Comparison of ENCODE assay signal across 8 mouse cellular contexts in genomic region chr7:89841670-89842403, GRCm38 (mm10).
A peak's percentile ranks its signal among the peaks of the same experiment; 100 is the strongest.
DNase-seq lines count a peak whose midpoint lies in the region; ATAC-seq and TF ChIP-seq lines count a peak whose summit lies in the region.

No protein-coding gene starts in this region.

- TF ChIP-seq EP300 in heart, postnatal 0 days (IDR thresholded peaks at IDR 0.05; ENCODE audit: low read depth), result no peak
- no peak for TF ChIP-seq EP300 in liver, embryonic 14.5 days (IDR thresholded peaks at IDR 0.05; ENCODE audit: low read depth)

- peak; percentile 88 for TF ChIP-seq CTCF in heart, postnatal 0 days (IDR thresholded peaks at IDR 0.05; ENCODE audit: low read depth)
- peak; percentile 70 for TF ChIP-seq CTCF in liver, embryonic 14.5 days (IDR thresholded peaks at IDR 0.05; ENCODE audit: low read depth)
- peak; percentile 14; the same call in 1 of the 2 replicates for TF ChIP-seq CTCF in testis, adult 2 months (IDR thresholded peaks at IDR 0.05; ENCODE audit: control insufficient read depth, insufficient read depth, insufficient replicate concordance, low read depth, low read length)

- DNase-seq in brain, embryonic 18.5 days (ENCODE audit: low read depth, low spot score), result peak; percentile 78
- DNase-seq in forebrain, embryonic 11.5 days (ENCODE audit: low spot score), result peak; percentile 88
- peak; percentile 75 for DNase-seq in heart, postnatal 0 days (ENCODE audit: low spot score)
- peak; percentile 90 for DNase-seq in kidney, postnatal 14 days
- peak; percentile 37 to 38 (median 38) for DNase-seq in liver, embryonic 14.5 days (ENCODE audit: low read depth in 3 of 3, low spot score in 3 of 3)

- peaks cover 4% of the 10 kb centered on the region; the same call in 1 of the 2 replicates for H3K4me1 ChIP-seq in forebrain, embryonic 11.5 days (replicated peaks; ENCODE audit: control insufficient read depth, insufficient read depth, low read length)
- H3K4me1 ChIP-seq in heart, postnatal 0 days (ENCODE audit: control insufficient read depth, insufficient read depth), result peaks cover 9% of the 10 kb centered on the region; the same call in 1 of the 2 replicates
- no peaks in the 10 kb centered on the region for H3K4me1 ChIP-seq in liver, embryonic 14.5 days (replicated peaks; ENCODE audit: control insufficient read depth in 2 of 2, insufficient read depth in 2 of 2, low read length in 1 of 2)
- no peaks in the 10 kb centered on the region for H3K4me1 ChIP-seq in neural tube, embryonic 13.5 days (replicated peaks)
- H3K4me1 ChIP-seq in testis, adult 2 months (ENCODE audit: control insufficient read depth, insufficient read depth, low read length), result peaks cover 5% of the 10 kb centered on the region

- peak; percentile 67 for ATAC-seq in CD4-positive, CD25-positive, alpha-beta regulatory T cell, adult 4 months
- ATAC-seq in forebrain, embryonic 11.5 days (replicated peaks; ENCODE audit: low FRiP score), result peak; percentile 89
- 0 out of 2 replicates have a peak, but pooled peaks have one; percentile 32 for ATAC-seq in heart, postnatal 0 days (ENCODE audit: insufficient read depth, low read depth)
- ATAC-seq in liver, embryonic 14.5 days (ENCODE audit: insufficient read depth), result no peak
- peak; percentile 86 for ATAC-seq in neural tube, embryonic 13.5 days (ENCODE audit: low read depth)

- no peak for TF ChIP-seq POLR2A in testis, adult 2 months (IDR thresholded peaks at IDR 0.05; ENCODE audit: control insufficient read depth, low read depth, low read length)

- H3K4me3 ChIP-seq in forebrain, embryonic 11.5 days (ENCODE audit: low read depth, low read length), result no peak overlapping the region
- H3K4me3 ChIP-seq in heart, postnatal 0 days (ENCODE audit: low read depth, low read length), result no peak overlapping the region
- no peak overlapping the region for H3K4me3 ChIP-seq in liver, embryonic 14.5 days (ENCODE audit: insufficient read depth in 1 of 2, low read depth in 2 of 2, low read length in 2 of 2)
- H3K4me3 ChIP-seq in neural tube, embryonic 13.5 days, result no peak overlapping the region
- H3K4me3 ChIP-seq in testis, adult 2 months (ENCODE audit: control insufficient read depth, low read depth, low read length), result no peak overlapping the region

- no peak overlapping the region for H3K4me2 ChIP-seq in forebrain, embryonic 11.5 days (ENCODE audit: low read depth, low read length, severe bottlenecking)
- peak overlapping the region; percentile 33; the same call in 1 of the 2 replicates for H3K4me2 ChIP-seq in heart, postnatal 0 days (ENCODE audit: low read depth, low read length)
- no peak overlapping the region for H3K4me2 ChIP-seq in liver, embryonic 14.5 days (ENCODE audit: low read depth)
- H3K4me2 ChIP-seq in neural tube, embryonic 13.5 days, result no peak overlapping the region

- no peaks in the 10 kb centered on the region for H3K9me3 ChIP-seq in forebrain, embryonic 11.5 days (ENCODE audit: control insufficient read depth, low read length)
- H3K9me3 ChIP-seq in heart, postnatal 0 days (replicated peaks; ENCODE audit: control insufficient read depth, low read length), result no peaks in the 10 kb centered on the region
- H3K9me3 ChIP-seq in liver, embryonic 14.5 days (ENCODE audit: control insufficient read depth, low read length), result no peaks in the 10 kb centered on the region
- no peaks in the 10 kb centered on the region for H3K9me3 ChIP-seq in neural tube, embryonic 13.5 days

- H3K36me3 ChIP-seq in forebrain, embryonic 11.5 days (ENCODE audit: control insufficient read depth, insufficient read depth, low read length), result no peaks in the 10 kb centered on the region
- H3K36me3 ChIP-seq in heart, postnatal 0 days (replicated peaks; ENCODE audit: control insufficient read depth, insufficient read depth, low read length), result no peaks in the 10 kb centered on the region
- H3K36me3 ChIP-seq in liver, embryonic 14.5 days (replicated peaks; ENCODE audit: control insufficient read depth, insufficient read depth, low read depth), result no peaks in the 10 kb centered on the region
- H3K36me3 ChIP-seq in neural tube, embryonic 13.5 days, result no peaks in the 10 kb centered on the region
- H3K36me3 ChIP-seq in testis, adult 2 months (ENCODE audit: control insufficient read depth, insufficient read depth, low read length), result no peaks in the 10 kb centered on the region

- no peak overlapping the region for H3K27ac ChIP-seq in forebrain, embryonic 11.5 days (ENCODE audit: low read depth, low read length)
- H3K27ac ChIP-seq in heart, postnatal 0 days (ENCODE audit: low read depth), result no peak overlapping the region
- H3K27ac ChIP-seq in liver, embryonic 14.5 days, result no peak overlapping the region
- H3K27ac ChIP-seq in neural tube, embryonic 13.5 days (replicated peaks), result no peak overlapping the region
- no peak overlapping the region for H3K27ac ChIP-seq in testis, adult 2 months (ENCODE audit: control insufficient read depth, insufficient read depth, low read depth, low read length)

- 37% methylated on average over 15 of the region's 15 CpGs for WGBS in forebrain, embryonic 11.5 days
- WGBS in heart, postnatal 0 days, result 31% methylated on average over 15 of the region's 15 CpGs
- WGBS in liver, embryonic 14.5 days (ENCODE audit: insufficient replicate concordance), result 29% methylated on average over 15 of the region's 15 CpGs
- WGBS in neural tube, embryonic 13.5 days, result 37% methylated on average over 15 of the region's 15 CpGs

- H3K27me3 ChIP-seq in forebrain, embryonic 11.5 days (ENCODE audit: control insufficient read depth, insufficient read depth, low read length), result no peaks in the 10 kb centered on the region
- H3K27me3 ChIP-seq in heart, postnatal 0 days (ENCODE audit: control insufficient read depth, insufficient read depth, low read length), result no peaks in the 10 kb centered on the region
- no peaks in the 10 kb centered on the region for H3K27me3 ChIP-seq in liver, embryonic 14.5 days (ENCODE audit: control insufficient read depth, insufficient read depth, low read length)
- no peaks in the 10 kb centered on the region for H3K27me3 ChIP-seq in neural tube, embryonic 13.5 days
- H3K27me3 ChIP-seq in testis, adult 2 months (ENCODE audit: control insufficient read depth, insufficient read depth, low read length), result no peaks in the 10 kb centered on the region

- H3K9ac ChIP-seq in forebrain, embryonic 11.5 days (ENCODE audit: low read length), result no peak overlapping the region
- no peak overlapping the region for H3K9ac ChIP-seq in heart, postnatal 0 days (replicated peaks; ENCODE audit: low read depth, low read length)
- H3K9ac ChIP-seq in liver, embryonic 14.5 days (replicated peaks), result no peak overlapping the region
- no peak overlapping the region for H3K9ac ChIP-seq in neural tube, embryonic 13.5 days

Comparison
In these comparisons a context has a peak if more than half of its experiments do, and no peak if none do; other contexts are left out.
1. DNase-seq: peak in every context shown above with its lines; median percentile 90 in kidney, postnatal 14 days; 88 in forebrain, embryonic 11.5 days; 78 in brain, embryonic 18.5 days; 75 in heart, postnatal 0 days; 38 in liver, embryonic 14.5 days.
2. CTCF ChIP-seq: peak in every context shown above with its lines; median percentile 88 in heart, postnatal 0 days; 70 in liver, embryonic 14.5 days; 14 in testis, adult 2 months.